Mouse (Mus musculus): Measurements from ENCODE around the gene Syne2. TPM values are rescaled to one million over a fixed set of nuclear protein-coding genes. Genes with fewer than 3 reads are reported as not detected.
A peak's percentile ranks its signal among the peaks of the same experiment; 100 is the strongest.

Syne2 gene
- total RNA-seq, 2 experiments from 2014 or later: 5.1 to 6.8 TPM

DNA sequence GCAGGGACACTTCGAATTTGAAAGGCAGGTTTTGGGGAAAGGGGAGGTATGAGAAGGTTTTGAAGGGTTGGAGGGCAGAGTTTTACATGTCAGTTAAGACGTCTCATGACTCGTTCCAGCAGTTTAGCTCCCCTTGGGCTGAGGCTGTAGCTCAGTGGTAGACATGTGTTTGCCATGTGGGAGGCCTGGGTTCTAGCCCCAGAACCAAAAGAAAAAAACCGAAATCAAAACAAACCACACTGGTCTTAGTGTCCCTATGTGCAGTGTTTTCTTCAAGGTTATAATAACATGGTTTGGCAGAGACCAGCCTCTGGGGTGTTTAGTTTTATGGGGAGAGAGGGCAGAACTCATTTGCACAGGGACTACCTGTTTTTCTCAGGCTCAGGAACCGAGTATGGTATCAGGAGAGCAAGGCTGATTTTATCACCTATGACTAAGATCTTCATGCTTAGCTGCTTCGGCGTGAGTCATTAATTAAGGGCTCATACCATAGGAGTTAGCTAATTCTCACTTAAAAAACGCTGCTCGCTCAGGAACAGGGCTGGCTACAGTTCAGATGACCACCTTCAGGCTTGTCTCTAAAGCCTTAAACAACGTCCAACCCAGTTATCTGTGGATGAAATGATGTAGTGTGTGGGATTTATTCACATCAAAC, 8.9 kb downstream of the Syne2 start:
- no peak for ATAC-seq (replicated peaks; ENCODE audit: poor library complexity)

DNA sequence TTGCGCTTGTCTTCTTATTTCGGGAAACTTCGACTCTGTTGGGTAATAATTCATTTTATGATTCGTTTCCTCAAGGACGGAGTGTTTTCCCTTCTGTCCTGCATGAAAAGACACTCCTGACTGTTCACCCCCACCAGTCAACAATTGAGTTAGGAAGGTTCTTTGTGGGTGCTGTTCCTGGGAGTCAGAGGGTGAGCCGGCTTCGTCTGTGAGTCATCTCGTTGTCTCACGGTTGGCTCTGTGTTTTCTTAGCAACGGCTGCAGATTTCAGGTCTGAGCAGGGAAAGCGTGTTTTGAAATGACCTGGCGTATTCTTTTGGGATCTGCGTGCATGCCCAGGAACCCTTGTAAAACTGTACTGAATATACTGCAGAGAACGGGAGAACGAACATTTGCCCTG, 9.8 kb downstream of the Syne2 start:
- no peak for ATAC-seq (replicated peaks; ENCODE audit: poor library complexity)

DNA sequence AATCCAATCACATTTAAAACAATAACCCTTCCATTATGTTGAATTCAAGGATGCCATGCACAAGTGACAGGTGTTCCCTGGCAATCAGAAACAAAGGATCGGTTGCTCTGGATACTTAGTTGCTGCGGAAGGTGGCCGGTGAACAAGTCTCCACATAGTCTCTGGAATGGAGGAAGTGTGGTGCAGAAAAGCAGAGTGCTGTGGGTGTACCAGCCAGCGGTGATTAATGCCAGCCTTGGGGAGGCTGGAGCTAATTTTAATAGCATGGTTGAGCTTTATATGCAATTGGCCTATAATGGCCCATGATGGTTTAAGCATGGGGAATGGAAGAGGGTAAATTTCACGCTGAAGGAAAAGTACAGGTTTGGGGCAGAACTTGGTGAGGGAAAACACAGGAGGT, 11.7 kb downstream of the Syne2 start:
- ATAC-seq (replicated peaks; ENCODE audit: poor library complexity): no peak

DNA sequence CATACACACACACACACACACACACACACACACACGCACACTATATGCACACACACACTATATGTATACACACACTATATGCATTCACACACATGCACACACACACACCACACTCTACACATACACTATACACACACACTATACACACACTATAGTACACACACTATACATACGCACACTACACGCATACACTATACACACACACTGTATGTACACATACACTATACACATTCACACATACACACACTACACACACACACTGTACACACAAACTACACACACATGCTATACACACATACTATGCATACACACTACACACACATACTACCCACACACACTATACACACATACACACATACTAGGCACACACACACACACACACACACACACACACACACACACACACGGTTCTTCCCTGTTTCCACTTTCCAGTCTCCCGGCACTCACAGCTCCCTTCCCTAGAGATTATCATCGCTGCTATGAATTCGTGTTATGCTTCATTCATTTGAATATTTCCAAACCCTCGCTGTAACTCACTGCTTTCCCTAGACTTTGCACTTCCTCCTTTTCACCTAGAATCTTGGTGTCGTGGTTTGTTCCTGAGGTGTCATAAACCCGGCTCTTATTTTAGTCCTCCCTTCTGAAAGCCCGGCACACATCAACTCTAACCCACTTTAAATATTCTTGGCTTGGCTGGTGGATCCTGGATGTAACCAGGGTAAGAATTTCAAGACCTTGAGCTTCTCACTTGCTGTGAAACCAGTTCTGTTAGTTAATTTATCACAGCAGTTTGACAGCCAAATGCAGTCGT, 15.4 kb downstream of the Syne2 start:
- peak; percentile 70 for ATAC-seq (replicated peaks; ENCODE audit: poor library complexity)

DNA sequence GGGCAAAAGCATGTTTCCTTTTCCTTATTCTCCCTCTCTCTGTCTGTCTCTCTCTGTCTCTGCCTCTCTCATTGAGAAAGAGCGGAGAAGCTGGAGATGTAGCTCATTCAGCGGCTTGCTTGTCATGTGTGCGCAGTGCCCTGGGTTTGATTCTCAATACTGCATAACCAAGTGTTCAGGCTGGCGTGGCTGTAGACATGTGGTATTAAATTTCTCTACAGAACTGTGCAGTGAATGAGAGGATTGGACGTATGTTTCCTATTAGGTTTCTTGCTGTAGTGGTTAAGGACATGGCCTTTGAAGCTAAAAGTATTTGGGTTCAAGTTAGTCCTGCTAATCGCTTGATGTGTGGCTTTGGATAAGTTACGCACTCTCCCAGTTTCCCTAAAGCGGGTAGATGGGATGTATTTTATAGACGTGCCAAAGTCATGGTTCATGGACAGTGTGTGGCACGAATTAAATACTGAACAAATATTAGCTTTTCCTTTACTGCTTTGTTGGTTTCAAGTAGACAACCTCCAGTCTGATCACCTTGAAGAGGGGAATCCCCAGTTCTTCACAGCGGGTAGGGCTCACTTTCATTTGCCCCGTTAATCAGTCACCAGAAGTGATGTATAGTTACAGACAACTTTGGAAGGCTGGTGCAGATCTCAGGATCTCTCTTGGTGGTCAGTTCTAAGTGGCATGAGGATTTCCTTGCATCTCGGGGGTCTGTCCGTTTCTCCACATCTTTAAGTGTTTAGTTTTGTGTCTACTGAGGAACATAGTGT, 16.2 kb downstream of the Syne2 start:
- ATAC-seq (replicated peaks; ENCODE audit: poor library complexity): no peak

DNA sequence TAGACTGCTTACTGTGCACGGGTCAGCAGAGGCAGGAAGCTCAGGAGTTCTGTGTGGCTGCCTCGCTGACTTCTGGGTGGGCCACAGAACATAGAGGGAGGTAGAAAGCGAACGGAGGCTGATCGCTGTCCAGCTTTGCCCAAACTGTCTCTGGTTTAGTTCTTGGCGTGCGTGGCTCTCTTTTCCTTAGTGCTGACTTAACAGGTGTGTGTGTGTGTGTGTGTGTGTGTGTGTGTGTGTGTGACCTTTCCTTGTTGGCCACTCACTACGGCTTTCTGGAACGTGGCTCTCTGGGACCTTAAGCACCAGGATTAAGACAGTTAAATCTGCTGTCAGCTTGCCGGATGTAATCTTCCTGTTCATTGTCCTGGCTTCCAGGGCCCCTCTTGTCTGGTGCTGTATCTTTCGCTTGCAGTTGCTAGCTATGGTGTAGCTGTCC, 18.6 kb downstream of the Syne2 start:
- ATAC-seq (replicated peaks; ENCODE audit: poor library complexity): peak; percentile 15; the same call in 1 of the 2 replicates

DNA sequence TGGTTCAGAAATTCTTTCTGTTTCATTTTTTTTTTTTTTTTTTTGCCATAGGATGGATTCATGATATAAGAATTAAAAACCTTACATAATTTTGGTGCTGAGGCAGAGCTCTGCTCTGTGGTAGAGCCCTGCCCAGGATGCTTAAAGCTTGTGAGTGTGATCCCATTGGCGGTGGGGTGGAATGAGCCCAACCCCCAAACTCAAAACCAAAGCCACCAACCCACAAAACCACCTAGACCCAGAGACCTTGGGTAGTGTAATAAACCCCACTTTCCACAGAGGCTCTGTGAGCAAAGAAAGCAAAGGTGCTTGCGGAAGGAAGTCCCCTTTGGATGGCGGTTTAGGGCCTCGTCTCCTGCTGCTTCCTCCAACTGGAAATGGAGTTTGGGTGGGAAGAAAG, 19.5 kb downstream of the Syne2 start:
- ATAC-seq (replicated peaks; ENCODE audit: poor library complexity): no peak

DNA sequence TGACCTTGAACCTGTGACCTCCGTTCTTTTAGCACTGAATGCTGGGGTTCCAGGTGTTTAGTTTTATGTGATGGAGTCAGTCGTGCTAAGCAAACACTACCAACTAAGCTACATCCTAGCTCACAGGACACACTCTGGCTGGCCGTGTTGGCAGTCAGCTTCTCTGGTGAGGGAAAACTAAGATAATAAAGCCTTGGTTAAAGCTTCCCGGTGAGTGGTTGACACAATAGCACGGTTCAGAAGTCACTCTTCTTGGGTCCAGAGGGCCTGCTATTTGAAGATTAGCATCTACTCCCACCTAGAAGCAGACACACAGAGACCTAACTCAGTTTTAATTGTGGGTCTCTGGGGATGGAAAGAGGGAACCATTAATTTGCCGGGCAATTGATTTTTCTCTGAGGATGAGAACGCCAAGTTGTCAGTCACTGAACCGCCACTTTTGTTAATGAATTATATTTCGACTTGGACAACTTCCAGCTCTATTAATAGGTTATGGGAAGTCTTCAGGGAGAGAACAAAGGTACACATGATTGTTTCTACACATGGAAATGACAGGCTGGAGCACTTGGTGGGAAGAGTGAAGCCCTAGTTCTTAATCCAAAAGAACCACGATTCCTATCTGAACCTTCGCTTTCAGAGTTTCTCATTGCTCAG, 21.3 kb downstream of the Syne2 start:
- ATAC-seq (replicated peaks; ENCODE audit: poor library complexity): no peak

DNA sequence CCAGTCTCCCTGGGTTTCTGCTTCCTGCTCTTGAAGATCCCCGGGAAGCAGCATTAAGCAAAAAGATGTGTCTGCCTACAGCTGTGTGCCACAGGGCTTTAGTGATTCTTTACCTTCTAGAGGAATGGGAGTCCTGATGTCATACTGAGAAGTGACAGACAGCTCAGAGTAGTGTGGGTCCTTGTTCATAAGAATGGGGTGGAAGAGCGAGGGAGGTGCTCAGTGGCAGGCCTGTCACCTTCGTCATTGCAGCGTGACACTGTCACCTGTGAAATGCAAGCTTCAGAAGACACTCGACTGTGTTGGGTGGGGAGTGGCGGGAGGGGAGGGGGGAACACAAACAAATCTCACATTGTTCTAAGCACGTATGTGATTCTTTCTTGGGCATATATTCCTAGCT, 23.2 kb downstream of the Syne2 start:
- ATAC-seq (replicated peaks; ENCODE audit: poor library complexity): no peak

DNA sequence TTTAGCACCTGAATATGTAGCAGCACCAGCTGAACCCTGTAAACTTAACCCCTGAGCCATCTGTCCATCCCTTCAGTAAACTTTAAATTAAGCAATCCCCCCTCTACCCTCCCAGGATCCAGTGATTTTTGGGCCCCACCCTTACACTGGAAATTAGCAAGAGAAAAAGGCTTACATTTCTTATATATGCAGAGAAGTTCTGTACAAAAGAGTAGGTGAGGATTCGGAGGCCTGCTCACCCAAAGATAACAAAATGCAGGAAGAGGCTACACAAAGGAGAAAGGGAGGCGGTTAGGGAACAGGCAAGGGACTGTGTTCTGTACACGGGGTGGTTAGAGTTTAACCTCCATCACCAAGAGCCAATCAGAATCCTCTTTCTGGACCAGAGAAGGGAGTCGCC, 26.4 kb downstream of the Syne2 start:
- ATAC-seq (replicated peaks; ENCODE audit: poor library complexity): no peak

DNA sequence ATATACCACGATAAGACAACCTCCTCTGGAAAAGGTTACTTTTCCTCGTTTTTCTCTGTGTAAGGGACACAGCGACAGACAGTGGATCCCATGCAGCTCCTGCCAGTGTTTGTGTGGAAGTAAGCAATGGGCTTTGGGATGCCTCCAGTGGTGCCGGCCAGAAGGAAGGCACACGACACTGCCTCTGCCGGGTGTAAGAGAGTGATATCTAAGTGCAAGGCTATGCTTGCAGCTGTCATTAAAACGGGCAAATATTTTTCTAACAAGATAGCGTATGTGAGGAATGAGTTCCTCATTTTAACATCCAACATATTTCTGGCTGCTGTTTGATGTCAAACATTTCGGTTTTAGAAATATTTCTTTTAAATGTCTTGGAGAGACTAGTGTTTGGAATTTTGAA, 27.1 kb downstream of the Syne2 start:
- ATAC-seq (replicated peaks; ENCODE audit: poor library complexity): no peak

DNA sequence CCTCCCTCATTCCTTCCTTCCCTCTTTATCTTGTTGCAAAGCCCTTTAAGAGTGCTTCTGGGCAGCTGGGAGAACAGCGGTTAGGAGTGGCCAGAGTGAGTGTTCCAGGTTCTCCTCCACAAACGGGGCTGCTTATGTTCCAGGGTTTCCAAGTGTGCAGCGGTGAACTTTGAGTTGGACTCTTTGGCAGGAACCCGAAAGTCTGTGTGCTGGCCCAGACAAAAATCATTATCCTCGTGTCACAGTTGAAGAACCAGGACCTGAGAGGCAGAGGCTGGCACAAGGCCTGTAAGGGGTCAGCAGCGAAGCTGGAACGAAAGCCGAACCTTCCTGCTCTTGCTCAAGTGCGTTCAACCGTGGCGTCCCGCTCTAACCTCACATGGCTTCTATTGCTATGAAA, 28.6 kb downstream of the Syne2 start:
- no peak for ATAC-seq (replicated peaks; ENCODE audit: poor library complexity)

DNA sequence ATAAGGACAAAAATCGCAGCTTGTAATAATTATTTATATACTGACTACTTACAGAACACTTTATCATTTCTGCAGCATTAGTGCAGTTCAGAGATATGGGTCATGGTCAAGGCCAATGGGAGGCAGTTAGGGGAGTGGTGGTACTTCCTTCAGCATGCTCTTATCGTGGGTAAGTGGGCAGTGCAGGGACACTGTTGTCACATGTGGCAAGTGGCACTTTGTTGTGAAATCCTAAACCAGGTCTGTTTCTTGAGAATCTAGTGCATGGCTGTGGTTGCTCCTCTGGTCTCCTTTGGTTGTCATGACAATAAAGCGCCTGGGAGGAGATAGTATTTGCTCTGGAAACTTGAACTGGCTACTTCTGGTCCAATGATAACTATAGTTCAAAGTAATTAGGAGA, 32.3 kb downstream of the Syne2 start:
- ATAC-seq (replicated peaks; ENCODE audit: poor library complexity): peak; percentile 42

DNA sequence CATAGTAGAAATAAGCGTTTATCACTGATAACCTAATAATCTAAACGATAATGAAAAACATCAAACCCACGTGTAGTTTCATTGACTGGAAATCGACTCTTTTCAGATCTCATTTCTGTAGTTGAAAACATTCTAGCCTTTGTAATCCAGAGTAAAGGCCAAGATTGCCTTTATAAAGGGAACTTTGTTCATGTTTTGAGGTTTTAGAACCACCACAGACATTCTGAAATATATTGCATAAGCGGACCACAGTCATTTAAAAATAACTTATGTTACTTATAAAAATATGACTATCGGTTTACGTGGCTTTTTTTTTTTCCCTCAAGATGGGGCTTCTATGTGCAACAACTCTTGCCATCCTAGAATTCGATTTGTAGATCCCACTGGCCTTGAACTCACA, 33.5 kb downstream of the Syne2 start:
- peak; percentile 18; the same call in 1 of the 2 replicates for ATAC-seq (replicated peaks; ENCODE audit: poor library complexity)

DNA sequence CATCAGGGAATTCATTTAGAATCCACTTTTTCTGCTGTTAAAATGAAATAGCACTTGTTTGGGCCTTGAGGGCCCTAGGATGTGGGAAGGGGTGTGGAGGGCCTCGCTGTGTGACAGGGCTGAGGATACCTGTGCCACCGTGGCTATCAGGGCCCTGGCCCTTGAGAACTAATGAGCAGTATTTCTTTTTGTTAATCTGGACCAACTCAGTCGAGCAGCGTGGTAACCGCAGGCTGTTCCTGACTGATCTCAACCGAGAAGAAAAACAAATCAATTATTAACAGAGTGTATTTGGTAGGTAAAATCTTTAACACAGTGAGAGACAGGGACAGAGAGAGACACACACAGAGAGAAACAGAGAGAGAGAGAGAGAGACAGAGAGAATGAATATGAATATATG, 34.5 kb downstream of the Syne2 start:
- ATAC-seq (replicated peaks; ENCODE audit: poor library complexity): no peak

DNA sequence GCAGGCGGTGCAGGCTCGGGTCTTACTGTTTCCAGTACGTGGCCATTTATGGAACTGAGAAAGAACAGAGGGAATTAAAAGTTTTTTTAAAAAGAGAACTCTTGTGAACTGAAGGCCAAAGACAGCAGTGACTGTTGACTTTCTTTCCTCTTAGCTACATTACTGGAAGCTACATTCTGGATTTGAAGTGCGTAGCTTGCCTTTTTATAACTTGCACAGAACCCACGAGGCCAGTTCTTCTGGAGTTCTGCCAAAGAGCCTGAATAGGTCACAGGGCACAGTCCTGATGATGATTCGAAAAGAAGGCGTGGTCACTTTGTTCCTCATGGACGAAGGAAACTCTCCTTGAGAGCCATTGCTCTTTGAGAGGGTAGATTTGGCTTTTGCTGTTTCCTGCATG, 35.6 kb downstream of the Syne2 start:
- ATAC-seq (replicated peaks; ENCODE audit: poor library complexity): 0 out of 2 replicates have a peak, but pooled peaks have one; percentile 12

DNA sequence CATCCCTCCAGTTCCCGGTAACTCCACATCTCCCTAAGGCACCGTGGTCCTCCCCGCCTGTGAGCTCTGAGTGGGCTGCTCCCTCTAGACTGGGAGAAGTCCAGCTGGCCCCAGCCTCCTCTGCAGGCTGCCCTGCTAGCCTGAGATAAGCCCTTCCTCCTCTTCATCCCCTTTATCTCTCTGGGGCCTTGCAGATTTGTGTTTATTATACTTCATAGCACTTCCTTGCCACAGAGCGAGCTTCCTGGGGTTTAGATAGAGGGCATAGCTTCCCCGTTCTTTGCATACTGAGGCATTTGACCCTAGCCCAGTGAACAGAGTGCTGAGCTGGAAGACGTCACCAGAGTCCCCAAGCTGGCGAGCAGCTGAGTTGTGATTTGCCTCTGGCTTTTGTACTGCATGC, 37.1 kb downstream of the Syne2 start:
- peak; percentile 75 for ATAC-seq (replicated peaks; ENCODE audit: poor library complexity)

DNA sequence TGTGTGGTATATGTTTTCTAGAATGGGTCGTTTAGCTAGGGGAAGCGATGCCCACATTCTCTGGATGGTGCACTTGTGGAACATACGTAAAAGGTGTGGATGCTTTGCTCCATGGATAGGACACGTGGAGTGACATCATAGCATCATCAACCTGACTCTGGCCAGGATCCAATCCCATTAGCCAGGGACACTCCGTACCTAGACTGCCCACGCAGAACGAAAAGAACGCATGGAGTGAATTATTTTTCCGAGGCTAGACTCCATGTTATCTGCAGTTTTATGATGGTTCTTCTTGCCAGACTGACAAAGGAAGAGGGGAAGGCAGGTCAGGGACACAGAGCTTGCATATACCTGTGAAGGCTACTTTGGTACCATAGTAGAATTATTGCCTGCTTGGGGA, 37.7 kb downstream of the Syne2 start:
- ATAC-seq (replicated peaks; ENCODE audit: poor library complexity): no peak

DNA sequence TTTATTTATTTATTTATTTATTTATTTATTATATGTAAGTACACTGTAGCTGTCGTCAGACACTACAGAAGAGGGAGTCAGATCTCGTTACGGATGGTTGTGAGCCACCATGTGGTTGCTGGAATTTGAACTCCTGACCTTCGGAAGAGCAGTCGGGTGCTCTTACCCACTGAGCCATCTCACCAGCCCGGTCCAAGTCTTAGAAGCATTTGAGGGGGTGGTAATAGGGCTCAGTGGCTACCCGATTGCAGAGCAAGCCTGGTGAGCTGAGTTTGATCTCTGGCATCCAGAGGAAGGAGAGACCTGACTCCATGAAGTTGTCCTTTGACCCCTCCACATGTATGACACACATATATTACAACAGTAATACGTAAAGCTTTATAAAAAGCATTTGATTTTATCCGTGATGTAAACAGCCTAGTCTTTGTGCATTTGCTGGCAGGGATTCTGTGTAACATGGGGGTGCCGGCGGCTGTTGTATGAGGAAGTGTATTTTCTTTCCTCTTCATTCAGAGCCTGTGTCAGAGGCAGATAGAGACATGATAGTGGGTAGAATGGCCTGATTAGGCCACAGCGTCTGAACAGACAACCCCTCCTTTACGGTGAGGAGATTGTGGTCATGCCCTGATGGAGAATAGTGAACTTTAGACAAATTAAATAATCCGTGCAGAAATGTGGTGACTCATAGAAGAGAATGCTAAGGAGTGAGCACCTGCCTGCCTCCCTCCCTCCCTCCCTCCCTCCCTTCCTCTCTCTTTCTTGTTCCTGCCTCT, 38.3 kb downstream of the Syne2 start:
- peak; percentile 27 for ATAC-seq (replicated peaks; ENCODE audit: poor library complexity)

DNA sequence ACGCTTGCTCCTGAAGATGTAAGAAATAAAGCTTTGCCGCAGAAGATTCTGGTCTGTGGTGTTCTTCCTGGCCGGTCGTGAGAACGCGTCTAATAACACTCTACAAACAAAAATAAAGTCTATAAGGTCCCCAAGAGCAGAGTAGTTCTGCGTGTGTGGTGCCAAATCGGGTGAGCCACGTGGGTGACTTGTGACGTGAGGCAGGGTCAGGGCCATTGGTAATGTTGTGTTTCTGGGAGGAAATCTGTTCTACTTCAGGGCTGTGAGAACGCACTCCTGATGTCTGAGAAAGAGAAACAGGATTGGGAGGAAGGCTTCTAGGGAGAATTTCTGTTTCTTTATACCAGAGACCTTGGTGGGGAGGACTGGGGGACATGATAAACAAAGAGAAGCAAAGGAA, 42.0 kb downstream of the Syne2 start:
- no peak for ATAC-seq (replicated peaks; ENCODE audit: poor library complexity)

Measured in megakaryocyte progenitor cell, adult 5-6 weeks (primary cell).